Mouse (Mus musculus) cerebellum, adult 9-10 months (tissue): ENCODE measurements around the gene Bri3.

Experiments used
- DNase-seq: peaks from one replicate; pipeline ENCODE4 v3.0.0; 2022

Bri3 gene

GRCm38 (mm10) chr5:144446475-144447225, 202.4 kb downstream of the Bri3 start:
- no peak for DNase-seq

DNA sequence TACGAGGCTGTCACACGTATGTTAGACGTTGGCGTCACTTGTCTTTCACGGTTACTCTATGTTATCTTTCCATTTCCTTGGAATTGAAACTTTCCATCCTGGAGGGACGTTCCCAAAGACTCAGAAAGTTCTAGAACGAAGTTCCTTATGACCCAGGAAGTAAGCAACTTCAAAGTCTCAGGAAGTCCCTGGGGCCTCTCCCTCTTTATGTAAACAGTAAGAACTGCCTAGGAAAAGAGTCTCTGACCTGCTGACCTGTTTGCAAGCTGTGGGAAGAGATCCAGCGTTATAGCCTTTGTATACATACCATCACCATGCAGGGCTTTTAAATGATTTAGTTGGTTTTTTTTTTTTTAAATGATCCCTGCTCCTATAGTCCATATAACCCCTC, 203.0 kb downstream of the Bri3 start:
- no peak for DNase-seq

DNA sequence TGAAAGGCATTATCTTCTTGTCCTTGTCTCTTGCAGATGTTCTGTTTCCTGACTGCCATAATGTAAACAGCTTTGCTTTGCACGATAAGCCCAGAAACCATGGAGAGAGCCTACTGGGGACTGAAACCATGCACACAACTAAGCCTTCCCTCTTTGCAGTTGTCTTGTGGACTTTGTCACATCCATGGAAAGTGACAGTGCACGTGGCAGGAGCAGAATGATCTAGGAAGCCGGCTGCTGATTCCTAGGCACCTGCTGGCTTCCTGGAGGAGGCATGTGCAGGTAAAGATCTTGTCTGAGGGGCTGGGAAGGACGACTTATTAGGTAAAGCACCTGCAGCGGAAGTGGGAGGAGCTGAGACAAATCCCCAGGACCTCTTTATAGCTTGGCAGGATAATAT, 203.7 kb downstream of the Bri3 start:
- DNase-seq, result no peak

DNA sequence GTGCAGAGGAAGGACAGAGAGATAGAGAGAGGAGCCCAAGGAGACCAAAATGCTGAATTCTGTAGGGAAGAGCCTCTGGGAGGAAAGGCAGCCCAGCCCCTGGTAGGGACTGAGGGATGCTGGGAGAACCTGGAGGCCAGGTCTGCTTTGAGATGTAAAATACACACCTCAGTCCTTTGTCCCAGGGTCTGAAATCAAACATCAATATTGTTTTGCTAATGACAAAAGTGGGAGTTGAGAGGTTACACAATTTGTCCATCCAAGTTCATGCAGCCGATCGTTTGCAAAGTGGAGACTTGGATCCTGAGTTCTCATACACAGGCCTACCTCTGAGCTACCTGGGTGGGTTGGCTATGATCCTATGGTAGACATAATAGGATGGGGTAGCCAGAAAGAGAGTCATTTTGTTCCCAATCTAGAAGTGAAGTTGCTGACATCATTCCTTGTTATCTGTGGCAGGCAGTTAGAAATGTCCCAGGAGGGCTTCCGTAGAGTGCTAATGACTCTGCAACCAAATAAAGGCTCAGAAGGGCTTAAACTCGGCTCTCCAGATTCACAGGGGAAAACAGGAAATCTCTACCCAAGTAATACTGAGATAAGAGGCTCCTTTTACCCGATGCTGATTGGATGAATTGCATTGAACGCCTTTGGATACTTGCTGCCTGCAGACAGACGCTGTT, 208.7 kb downstream of the Bri3 start:
- DNase-seq, result no peak

GRCm38 (mm10) chr5:144457623-144458287, 213.5 kb downstream of the Bri3 start:
- DNase-seq, result no peak

DNA sequence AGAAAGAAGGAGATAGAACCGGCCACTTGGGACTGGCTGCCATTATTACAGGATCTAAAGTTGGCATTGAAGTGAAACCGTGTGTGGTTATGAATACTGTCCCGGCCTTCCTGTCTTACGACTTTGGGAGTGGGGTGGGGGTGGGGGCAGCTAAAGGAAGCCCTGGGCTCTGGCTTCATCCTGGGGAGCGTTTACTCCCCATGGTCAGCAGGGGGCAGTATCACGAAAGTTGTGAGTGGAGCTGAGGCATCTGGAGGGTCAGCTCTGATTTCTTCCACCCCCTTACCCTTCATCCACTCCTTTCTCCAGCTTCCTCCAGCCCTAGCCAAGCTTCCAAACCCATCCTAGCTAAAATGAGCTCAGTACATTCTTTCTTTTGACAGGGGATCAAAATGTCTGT, 222.8 kb downstream of the Bri3 start:
- no peak for DNase-seq

- DNase-seq, result no peak
These were observed 228.8 kb downstream of the Bri3 start for GRCm38 (mm10) chr5:144473056-144473455.

DNA sequence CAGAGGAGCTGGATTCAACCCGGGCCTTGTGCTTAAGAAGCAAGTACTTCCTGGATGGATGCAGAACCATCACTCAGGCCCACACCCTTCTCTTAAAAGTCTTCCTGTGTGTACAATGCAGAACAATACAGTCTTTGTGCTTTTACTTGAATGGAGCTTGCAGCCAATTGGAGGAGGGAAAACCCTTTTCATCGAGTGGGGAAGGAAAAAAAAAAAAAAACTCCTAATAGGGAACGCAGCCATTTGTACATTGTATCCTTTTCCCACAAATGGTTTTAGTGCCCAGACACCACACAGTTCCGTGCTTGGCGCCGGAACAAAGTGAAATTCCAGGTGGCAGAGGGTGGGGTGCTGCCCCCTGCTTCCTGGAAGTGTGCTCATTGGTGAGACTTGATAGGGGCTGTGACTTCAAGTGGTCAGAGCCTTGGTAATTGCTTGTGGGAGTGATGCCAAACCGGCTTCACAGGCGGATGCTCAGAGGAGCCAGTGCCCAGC, 235.5 kb downstream of the Bri3 start:
- no peak for DNase-seq

DNA sequence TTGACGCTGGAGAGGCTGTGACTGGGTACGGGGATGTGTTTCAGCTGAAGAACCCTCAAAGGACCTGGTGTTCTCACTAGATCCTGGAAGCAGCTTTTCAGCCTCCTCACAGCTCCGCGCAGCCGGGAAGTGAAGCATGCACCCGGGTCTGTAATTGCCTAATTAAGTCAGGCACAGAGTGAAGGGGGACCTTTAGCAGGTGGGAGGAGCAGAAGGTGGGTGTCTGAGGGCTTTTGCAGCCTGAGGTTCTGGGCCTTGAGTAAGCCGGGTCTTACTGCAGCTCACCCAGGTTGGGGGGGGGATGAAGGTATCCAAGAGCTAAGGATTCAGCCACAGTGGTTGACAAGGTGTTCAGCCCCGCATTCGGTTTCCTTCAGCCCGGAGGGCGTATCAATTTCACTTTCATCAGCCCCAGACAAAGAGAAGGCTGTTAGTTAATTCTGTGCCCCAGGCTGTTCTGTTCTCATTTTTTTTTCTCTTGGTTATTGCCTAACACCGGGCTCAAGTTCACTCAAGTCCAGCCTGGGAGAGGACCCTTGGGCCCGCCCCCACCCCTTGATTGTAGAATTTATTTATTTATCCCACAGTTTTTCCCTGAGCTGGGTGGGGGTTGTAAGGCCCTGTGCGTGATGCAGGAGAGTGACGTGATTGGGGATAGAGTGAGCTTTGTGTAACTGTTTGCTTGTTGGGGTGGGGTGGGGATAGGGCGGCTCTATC, 239.6 kb downstream of the Bri3 start:
- no peak for DNase-seq

DNA sequence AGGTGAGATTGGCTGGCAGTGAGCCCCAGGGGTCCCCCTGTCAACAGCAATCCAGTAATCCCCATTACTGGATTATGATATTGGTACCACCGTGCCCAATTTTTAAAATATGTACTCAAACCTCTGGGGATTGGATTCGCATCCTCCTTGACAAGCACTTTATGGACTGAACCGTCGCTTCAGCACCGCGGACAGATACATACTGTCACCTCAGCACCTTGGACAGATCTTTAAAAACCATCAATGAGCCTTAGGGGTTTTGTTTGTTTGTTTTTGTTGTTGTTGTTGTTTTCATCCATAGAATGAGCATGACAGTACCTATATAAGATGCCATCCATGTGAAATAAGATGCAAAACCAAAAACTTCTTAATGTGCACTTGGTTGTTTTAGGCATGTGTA, 247.1 kb downstream of the Bri3 start:
- no peak for DNase-seq
